Mouse (Mus musculus) C2C12 (cell line): ENCODE results near the gene Dand5.

Source experiments
- CTCF ChIP-seq: IDR thresholded peaks from one replicate; pipeline ENCODE4 v1.5.1; 2011; ENCODE audit not compliant: control insufficient read depth, insufficient read depth, insufficient read length
- MAX ChIP-seq: IDR thresholded peaks from one replicate; pipeline ENCODE4 v1.6.1; 2011; ENCODE audit warnings: mild to moderate bottlenecking, control low read depth
- MYOG ChIP-seq: IDR thresholded peaks from one replicate; pipeline ENCODE4 v1.6.1; 2011; ENCODE audit not compliant: control insufficient read depth, insufficient read length; ENCODE audit errors: extremely low read depth
- USF1 ChIP-seq: IDR thresholded peaks from one replicate; pipeline ENCODE4 v1.6.1; 2011; ENCODE audit warnings: low read depth, mild to moderate bottlenecking, control low read depth, moderate library complexity

DNA sequence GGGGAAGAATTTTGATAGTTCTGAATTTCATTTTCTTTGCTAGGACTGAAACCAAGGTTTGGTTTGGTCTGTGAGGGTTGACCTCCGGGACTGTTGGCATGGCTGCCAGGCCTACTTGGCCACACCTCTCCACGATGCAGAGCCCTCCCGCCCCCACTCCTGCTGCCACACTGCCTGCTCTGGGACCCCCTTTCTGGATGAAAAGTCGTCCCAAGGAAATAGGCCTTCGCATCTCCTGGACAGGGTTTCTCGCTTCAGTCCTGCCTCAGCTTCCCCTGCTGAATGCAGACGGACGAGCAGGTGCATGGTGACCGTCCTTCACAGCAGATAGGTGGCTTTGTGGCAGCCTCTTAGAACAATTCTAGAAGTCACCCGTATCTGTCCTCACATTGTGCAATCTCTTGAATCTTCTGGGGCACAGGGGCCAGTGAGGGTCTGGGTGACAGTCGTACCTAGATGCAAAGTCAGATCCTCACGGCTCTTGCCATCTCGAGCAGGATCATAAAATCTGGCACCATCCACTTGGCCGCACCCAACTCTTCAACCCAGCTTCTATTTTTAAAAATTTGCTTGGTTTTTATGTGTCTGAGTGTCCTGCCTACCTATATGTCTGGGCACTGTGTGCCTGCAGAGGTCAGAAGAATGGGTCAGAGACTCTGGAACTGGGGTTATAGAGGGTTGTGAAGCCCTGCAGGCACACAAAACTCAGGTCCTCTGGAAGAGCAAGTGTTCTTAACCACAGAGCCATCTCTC, 54.1 kb downstream of the Dand5 start:
- TF ChIP-seq CTCF (no peak), USF1 (no peak), MAX (no peak), MYOG (no peak)
